8 mouse cellular contexts compared by ENCODE assay signal in genomic region chr9:14751503-14752000, GRCm38 (mm10). TPM values are rescaled to one million over a fixed set of nuclear protein-coding genes. Genes with fewer than 3 reads are reported as not detected.
DNase-seq lines count a peak whose midpoint lies in the region; ATAC-seq and TF ChIP-seq lines count a peak whose summit lies in the region.

No protein-coding gene starts in this region.

- H3K36me3 ChIP-seq in heart, embryonic 13.5 days: no peaks in the 10 kb centered on the region
- no peaks in the 10 kb centered on the region for H3K36me3 ChIP-seq in midbrain, embryonic 13.5 days

- WGBS in bone marrow, adult 2 months: under 1% methylated on average over 50 of the region's 50 CpGs
- under 1% methylated on average over 49 of the region's 50 CpGs for WGBS in heart, embryonic 13.5 days
- WGBS in midbrain, embryonic 13.5 days: 1% methylated on average over 50 of the region's 50 CpGs

- H3K9ac ChIP-seq in heart, embryonic 13.5 days: peak overlapping the region; percentile 81
- peak overlapping the region; percentile 68 for H3K9ac ChIP-seq in midbrain, embryonic 13.5 days (replicated peaks)

- H3K27ac ChIP-seq in bone marrow, adult 2 months (ENCODE audit: control insufficient read depth, insufficient read depth, low read depth, low read length, poor library complexity): peak overlapping the region; percentile 82
- no peak overlapping the region for H3K27ac ChIP-seq in heart, embryonic 13.5 days (replicated peaks)
- H3K27ac ChIP-seq in midbrain, embryonic 13.5 days: peak overlapping the region; percentile 32; the same call in 1 of the 2 replicates

- H3K4me1 ChIP-seq in bone marrow, adult 2 months (ENCODE audit: control insufficient read depth, insufficient read depth, low read length): peaks cover 4% of the 10 kb centered on the region
- H3K4me1 ChIP-seq in heart, embryonic 13.5 days: peaks cover 9% of the 10 kb centered on the region
- H3K4me1 ChIP-seq in midbrain, embryonic 13.5 days (replicated peaks): peaks cover 14% of the 10 kb centered on the region

- H3K4me2 ChIP-seq in heart, embryonic 13.5 days: peak overlapping the region; percentile 94
- H3K4me2 ChIP-seq in midbrain, embryonic 13.5 days (replicated peaks): peak overlapping the region; percentile 84

- peak overlapping the region; percentile 65 for H3K4me3 ChIP-seq in bone marrow, adult 2 months (replicated peaks; ENCODE audit: control insufficient read depth, low read depth, low read length)
- H3K4me3 ChIP-seq in heart, embryonic 13.5 days: peak overlapping the region; percentile 60
- H3K4me3 ChIP-seq in midbrain, embryonic 13.5 days (replicated peaks): peak overlapping the region; percentile 50

- peak; percentile 32; the same call in 1 of the 2 replicates for TF ChIP-seq POLR2A in bone marrow, adult 2 months (IDR thresholded peaks at IDR 0.05; ENCODE audit: borderline replicate concordance, control insufficient read depth, low read depth, low read length)

- DNase-seq in kidney, adult 18-20 months: peak; percentile 18
- no peak for DNase-seq in kidney, adult 11 months
- DNase-seq in kidney, postnatal 14 days: peak; percentile 17
- DNase-seq in thymus, postnatal 14 days: peak; percentile 55

- H3K9me3 ChIP-seq in heart, embryonic 13.5 days: no peaks in the 10 kb centered on the region
- H3K9me3 ChIP-seq in midbrain, embryonic 13.5 days: no peaks in the 10 kb centered on the region

- peak; percentile 32; the same call in 1 of the 2 replicates for ATAC-seq in heart, embryonic 13.5 days (ENCODE audit: extremely low read depth, insufficient number of reproducible peaks, low FRiP score, low TSS enrichment)
- peak; percentile 87 for ATAC-seq in midbrain, embryonic 13.5 days
- no peak for ATAC-seq in activated CD4-positive, CD25-positive, alpha-beta regulatory T cell, adult 4 months

- H3K27me3 ChIP-seq in heart, embryonic 13.5 days (replicated peaks): peaks cover 34% of the 10 kb centered on the region
- peaks cover 28% of the 10 kb centered on the region for H3K27me3 ChIP-seq in midbrain, embryonic 13.5 days

- TF ChIP-seq CTCF in bone marrow, adult 2 months (IDR thresholded peaks at IDR 0.05; ENCODE audit: control insufficient read depth, insufficient read depth, low read length): no peak

RNA-seq across cellular contexts. Expression of gene Fut4, which starts 0.6 kb away (rescaled TPM):
- 1.0 and 2.2 TPM in 2 replicates for polyA plus RNA-seq in bone marrow, adult 2 months (2011; ENCODE audit: insufficient read depth, insufficient read length, low replicate concordance, missing spikeins)
- polyA plus RNA-seq in heart, embryonic 13.5 days (2015; fragmentation: Nextera tagmentation; extraction: Ambion mirVana): 0.99 and 1.2 TPM in 2 replicates
- 1.0 and 1.4 TPM in 2 replicates for polyA plus RNA-seq in midbrain, embryonic 13.5 days (2015; fragmentation: Nextera tagmentation; extraction: Ambion mirVana)
- polyA plus RNA-seq in activated CD4-positive, CD25-positive, alpha-beta regulatory T cell, adult 4 months (2017; shearing (Covaris generic)): under 1 TPM; 0.08 to 0.14 TPM

RNA-seq across cellular contexts. Expression of gene Piwil4, which starts 11.0 kb away (rescaled TPM):
- 3.5 and 8.3 TPM in 2 replicates for polyA plus RNA-seq in bone marrow, adult 2 months (2011; ENCODE audit: insufficient read depth, insufficient read length, low replicate concordance, missing spikeins)
- 0.06 and 0.09 TPM in 2 replicates for polyA plus RNA-seq in heart, embryonic 13.5 days (2015; fragmentation: Nextera tagmentation; extraction: Ambion mirVana)
- polyA plus RNA-seq in midbrain, embryonic 13.5 days (2015; fragmentation: Nextera tagmentation; extraction: Ambion mirVana): 0.19 and 0.43 TPM in 2 replicates
- under 1 TPM in 1 of 2 experiments, not detected in 1; 0.45 TPM for polyA plus RNA-seq in activated CD4-positive, CD25-positive, alpha-beta regulatory T cell, adult 4 months (2017; shearing (Covaris generic))

RNA-seq across cellular contexts. Expression of gene 1700012B09Rik, which starts 19.3 kb away (rescaled TPM):
- not detected in 2 replicates for polyA plus RNA-seq in bone marrow, adult 2 months (2011; ENCODE audit: insufficient read depth, insufficient read length, low replicate concordance, missing spikeins)
- not detected in 2 replicates for polyA plus RNA-seq in heart, embryonic 13.5 days (2015; fragmentation: Nextera tagmentation; extraction: Ambion mirVana)
- polyA plus RNA-seq in midbrain, embryonic 13.5 days (2015; fragmentation: Nextera tagmentation; extraction: Ambion mirVana): 0.52 and 0.73 TPM in 2 replicates
- not detected for polyA plus RNA-seq in activated CD4-positive, CD25-positive, alpha-beta regulatory T cell, adult 4 months (2017; shearing (Covaris generic))

RNA-seq across cellular contexts. Expression of gene Mre11a, which starts 32.9 kb away (rescaled TPM):
- 13.8 and 16.7 TPM in 2 replicates for polyA plus RNA-seq in bone marrow, adult 2 months (2011; ENCODE audit: insufficient read depth, insufficient read length, low replicate concordance, missing spikeins)
- 13.6 and 14.9 TPM in 2 replicates for polyA plus RNA-seq in heart, embryonic 13.5 days (2015; fragmentation: Nextera tagmentation; extraction: Ambion mirVana)
- 14.2 and 17.6 TPM in 2 replicates for polyA plus RNA-seq in midbrain, embryonic 13.5 days (2015; fragmentation: Nextera tagmentation; extraction: Ambion mirVana)
- polyA plus RNA-seq in activated CD4-positive, CD25-positive, alpha-beta regulatory T cell, adult 4 months (2017; shearing (Covaris generic)): 10 to 100 TPM; 19.6 to 24.6 TPM

RNA-seq across cellular contexts. Expression of gene Ankrd49, which starts 33.1 kb away (rescaled TPM):
- 9.0 and 13.5 TPM in 2 replicates for polyA plus RNA-seq in bone marrow, adult 2 months (2011; ENCODE audit: insufficient read depth, insufficient read length, low replicate concordance, missing spikeins)
- 20.7 and 25.9 TPM in 2 replicates for polyA plus RNA-seq in heart, embryonic 13.5 days (2015; fragmentation: Nextera tagmentation; extraction: Ambion mirVana)
- polyA plus RNA-seq in midbrain, embryonic 13.5 days (2015; fragmentation: Nextera tagmentation; extraction: Ambion mirVana): 38.6 and 45.0 TPM in 2 replicates
- 10 to 100 TPM; 25.5 to 30.9 TPM for polyA plus RNA-seq in activated CD4-positive, CD25-positive, alpha-beta regulatory T cell, adult 4 months (2017; shearing (Covaris generic))
